Mouse (Mus musculus) gonadal fat pad, adult 2 months (tissue): ENCODE results near the gene Prtg. TPM values are rescaled to one million over a fixed set of nuclear protein-coding genes. Genes with fewer than 3 reads are reported as not detected.

ENCODE experiments used
- polyA plus RNA-seq: library from polyadenylated mRNA; depleted of rRNA; stranded (reverse); fragments of >200 nt; gene quantifications from 2 replicates; pipeline ENCODE4 v1.2.3, GENCODE M21; 2012; rRNA removed

The Prtg gene
- polyA plus RNA-seq, 1 experiment: 0.18 TPM

Other genes starting within 250 kb of the Prtg start
- 193 and 206 TPM in 2 replicates for gene Nedd4, start 144.5 kb upstream of the Prtg start, polyA plus RNA-seq
- 0.76 and 1.1 TPM in 2 replicates for gene Pygo1, start 118.8 kb downstream of the Prtg start, polyA plus RNA-seq
- gene Dyx1c1, start 151.9 kb downstream of the Prtg start, polyA plus RNA-seq: 1.1 and 1.8 TPM in 2 replicates
- not detected in 2 replicates for gene Gm44503, start 152.0 kb downstream of the Prtg start, polyA plus RNA-seq
- 25.7 and 31.6 TPM in 2 replicates for gene Ccpg1os, start 178.5 kb downstream of the Prtg start, polyA plus RNA-seq
- gene Ccpg1, start 178.6 kb downstream of the Prtg start, polyA plus RNA-seq: 15.2 and 24.0 TPM in 2 replicates
- 8.5 and 12.8 TPM in 2 replicates for gene Pigb, start 233.5 kb downstream of the Prtg start, polyA plus RNA-seq
- gene Rab27a, start 238.0 kb downstream of the Prtg start, polyA plus RNA-seq: 1.9 and 2.8 TPM in 2 replicates